Mouse (Mus musculus) kidney, postnatal 0 days (tissue): ENCODE measurements at regions not wholly inside any gene's neighbourhood (a gene's known extent, or its start where the extent isn't known, plus 50 kb on each side); places are given as distances from the start of the nearest gene placed in this dataset.

ENCODE experiments used
- ATAC-seq: fragments of 200-750 bp; cut with Nextera tagmentation; replicated peaks from 2 replicates; pipeline ENCODE4 v1.8.0; 2017; ENCODE audit warnings: low read depth, moderate number of reproducible peaks, moderate TSS enrichment, moderate library complexity; ENCODE audit not compliant: low FRiP score
- DNase-seq: peaks from one replicate; pipeline ENCODE4 v3.0.0-alpha.2; 2016; ENCODE audit warnings: low spot score
- H3K27ac ChIP-seq: fragments of 300-500 bp; sonication (generic); 2 replicates; pipeline ENCODE4 v1.5.1; 2014; ENCODE audit warnings: mild to moderate bottlenecking
- H3K27me3 ChIP-seq: fragments of 300-500 bp; sonication (generic); 2 replicates; pipeline ENCODE4 v1.6.1; 2014; ENCODE audit warnings: low read length, mixed read lengths; ENCODE audit not compliant: insufficient read depth
- H3K36me3 ChIP-seq: fragments of 300-500 bp; sonication (generic); 2 replicates; pipeline ENCODE4 v1.6.1; 2014; ENCODE audit warnings: low read length, mixed read lengths; ENCODE audit not compliant: insufficient read depth
- H3K4me1 ChIP-seq: fragments of 300-500 bp; sonication (generic); replicated peaks from 2 replicates; pipeline ENCODE4 v1.6.1; 2014; ENCODE audit warnings: antibody characterized with exemption, low read length, mixed read lengths; ENCODE audit not compliant: insufficient read depth
- H3K4me2 ChIP-seq: fragments of 300-500 bp; sonication (generic); 2 replicates; pipeline ENCODE4 v1.6.1; 2014; ENCODE audit warnings: mild to moderate bottlenecking, low read length, moderate library complexity, mixed read lengths
- H3K4me3 ChIP-seq: fragments of 300-500 bp; sonication (generic); replicated peaks from 2 replicates; pipeline ENCODE4 v1.5.1; 2014; ENCODE audit warnings: low read depth, low read length
- H3K9ac ChIP-seq: fragments of 300-500 bp; sonication (generic); 2 replicates; pipeline ENCODE4 v1.6.1; 2014; ENCODE audit warnings: low read depth, low read length
- H3K9me3 ChIP-seq: fragments of 300-500 bp; sonication (generic); replicated peaks from 2 replicates; pipeline ENCODE4 v1.6.1; 2016; ENCODE audit warnings: low read length, inconsistent platforms, mixed read lengths
- CTCF ChIP-seq: IDR thresholded peaks from 2 replicates; pipeline ENCODE4 v1.5.1; 2016; ENCODE audit warnings: antibody characterized with exemption, low read depth, mild to moderate bottlenecking, moderate library complexity
- WGBS: fragments of 180-500 bp; shearing (Covaris S2); extraction: QIAGEN DNeasy Blood & Tissue Kit; methylation state at CpG from one replicate; pipeline ENCODE4 v1.1.7; 2014; 5-methylcytosine and 5-hydroxymethylcytosine counted together

DNA sequence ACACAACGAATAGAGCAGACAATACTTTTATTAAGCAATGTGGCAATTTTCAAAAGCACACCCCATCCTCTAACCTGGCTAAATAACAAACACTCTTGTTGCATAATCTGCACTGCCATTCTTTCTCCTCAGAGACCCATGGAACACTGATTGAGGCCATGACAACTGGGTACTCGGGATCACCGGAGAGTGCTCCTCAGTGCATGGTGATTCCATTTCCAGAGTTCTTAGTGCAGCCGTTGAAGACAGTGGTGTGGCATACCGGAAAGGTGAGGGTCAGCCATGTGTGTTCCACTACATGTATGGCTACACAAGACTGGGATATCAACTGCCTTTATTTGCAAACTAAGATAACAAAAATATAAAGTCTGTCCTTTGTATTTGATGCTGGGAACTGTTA lies 264.4 kb downstream of the Btg1 start:
- H3K4me1 ChIP-seq, result 0 out of 2 replicates have a peak, but pooled peaks cover 5% of the 10 kb centered on the region
- H3K4me3 ChIP-seq, result no peak overlapping the region
- H3K27me3 ChIP-seq, result no peaks in the 10 kb centered on the region
- DNase-seq, result no peak
- no peak for ATAC-seq
- TF ChIP-seq CTCF, result no peak
- no peaks in the 10 kb centered on the region for H3K9me3 ChIP-seq
- WGBS, result 79% methylated on average over 5 of the region's 5 CpGs
- no peak overlapping the region for H3K4me2 ChIP-seq
- no peaks in the 10 kb centered on the region for H3K36me3 ChIP-seq
- no peak overlapping the region for H3K27ac ChIP-seq
- H3K9ac ChIP-seq, result no peak overlapping the region

DNA sequence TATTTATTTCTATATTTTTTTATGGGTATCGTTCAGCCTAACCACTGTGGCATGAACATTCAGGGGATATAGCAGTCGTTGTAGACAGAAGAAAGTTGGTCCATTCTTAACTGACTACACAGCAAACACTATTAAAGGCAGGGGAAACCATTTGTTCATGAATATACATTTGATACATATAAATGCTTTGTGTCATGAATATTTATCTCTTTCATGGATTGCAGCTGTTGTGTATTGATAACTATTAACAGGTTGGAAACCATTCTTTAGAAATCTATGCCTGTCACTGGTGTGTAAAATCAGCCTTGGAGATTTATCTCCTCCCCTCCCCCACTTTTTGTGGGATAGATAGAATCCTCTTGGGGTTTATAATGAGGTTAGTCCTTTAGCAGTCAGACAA lies 264.9 kb downstream of the Btg1 start:
- ATAC-seq (no peak), DNase-seq (no peak)
- WGBS, result 84% methylated on average over 2 of the region's 2 CpGs
- H3K9me3 ChIP-seq, result no peaks in the 10 kb centered on the region
- H3K4me1 ChIP-seq, result 0 out of 2 replicates have a peak, but pooled peaks cover 2% of the 10 kb centered on the region
- H3K27me3 ChIP-seq, result no peaks in the 10 kb centered on the region
- no peak overlapping the region for H3K4me3 ChIP-seq
- H3K4me2 ChIP-seq, result no peak overlapping the region
- TF ChIP-seq CTCF, result no peak
- no peaks in the 10 kb centered on the region for H3K36me3 ChIP-seq
- H3K9ac ChIP-seq, result no peak overlapping the region
- H3K27ac ChIP-seq, result no peak overlapping the region

DNA sequence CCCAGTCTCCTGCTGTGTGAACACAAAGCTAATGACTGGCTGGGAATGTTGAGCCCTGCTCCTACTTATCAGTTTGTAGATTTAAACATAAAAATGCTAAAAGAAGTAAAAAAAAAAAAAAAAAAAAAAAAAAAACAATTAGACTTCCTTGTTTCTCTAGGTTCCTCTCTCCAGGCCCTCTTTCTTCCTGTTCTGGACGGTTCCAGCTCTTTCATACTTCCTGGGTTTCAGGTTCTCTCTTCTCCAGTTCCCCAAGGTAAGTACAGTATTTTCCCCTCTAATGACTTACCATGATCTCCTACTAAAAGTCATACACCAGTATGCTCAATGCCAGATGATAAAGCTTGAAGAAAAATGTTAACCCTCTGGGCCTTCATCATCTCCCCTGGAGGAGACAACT lies 284.3 kb downstream of the Btg1 start:
- no peak overlapping the region for H3K9ac ChIP-seq
- no peaks in the 10 kb centered on the region for H3K4me1 ChIP-seq
- H3K9me3 ChIP-seq, result no peaks in the 10 kb centered on the region
- no peak for TF ChIP-seq CTCF
- H3K27ac ChIP-seq, result no peak overlapping the region
- no peak overlapping the region for H3K4me2 ChIP-seq
- no peak overlapping the region for H3K4me3 ChIP-seq
- DNase-seq, result no peak
- no peaks in the 10 kb centered on the region for H3K36me3 ChIP-seq
- 33% methylated on average over 1 of the region's 1 CpGs for WGBS
- no peak for ATAC-seq
- no peaks in the 10 kb centered on the region for H3K27me3 ChIP-seq

DNA sequence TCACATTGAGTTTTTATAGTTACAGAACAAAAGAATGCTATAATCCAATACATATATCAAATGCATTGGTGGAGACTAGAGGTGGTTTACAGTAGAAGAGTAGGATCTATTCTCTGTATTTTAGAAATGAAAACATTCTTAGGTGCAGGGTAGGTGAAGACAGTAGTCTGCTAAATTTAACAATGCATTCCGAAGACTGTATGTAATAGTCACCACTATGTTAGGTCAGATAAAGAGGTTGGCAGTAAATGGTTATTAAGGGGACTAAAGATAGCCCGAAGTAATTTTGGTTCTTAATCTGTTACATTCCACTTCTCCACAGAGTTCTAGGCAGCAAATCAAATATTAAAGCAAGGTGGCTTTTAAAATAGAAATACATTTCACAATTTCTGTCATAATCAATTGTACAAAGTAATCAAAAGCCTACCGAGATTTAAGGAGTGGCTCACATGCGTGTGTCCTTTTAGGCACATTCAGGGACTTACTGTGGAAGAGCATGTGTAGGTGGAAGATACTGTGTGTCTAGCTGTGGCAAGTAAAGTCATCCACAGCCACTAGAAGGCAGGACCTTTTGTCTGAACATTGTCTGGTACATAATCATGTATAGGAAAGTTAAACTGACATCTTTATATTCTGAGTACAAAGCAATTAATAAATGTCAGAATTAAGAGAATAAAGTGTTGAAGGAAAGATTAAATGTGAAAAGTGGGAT lies 288.4 kb downstream of the Btg1 start:
- Histone ChIP-seq H3K4me1 (no peaks in the 10 kb centered on the region), H3K4me3 (no peak overlapping the region), H3K9ac (no peak overlapping the region), H3K9me3 (no peaks in the 10 kb centered on the region), H3K36me3 (no peaks in the 10 kb centered on the region), H3K27ac (no peak overlapping the region), H3K27me3 (no peaks in the 10 kb centered on the region), H3K4me2 (no peak overlapping the region)
- DNase-seq (no peak), ATAC-seq (no peak)
- WGBS, result 89% methylated on average over 4 of the region's 4 CpGs
- no peak for TF ChIP-seq CTCF

DNA sequence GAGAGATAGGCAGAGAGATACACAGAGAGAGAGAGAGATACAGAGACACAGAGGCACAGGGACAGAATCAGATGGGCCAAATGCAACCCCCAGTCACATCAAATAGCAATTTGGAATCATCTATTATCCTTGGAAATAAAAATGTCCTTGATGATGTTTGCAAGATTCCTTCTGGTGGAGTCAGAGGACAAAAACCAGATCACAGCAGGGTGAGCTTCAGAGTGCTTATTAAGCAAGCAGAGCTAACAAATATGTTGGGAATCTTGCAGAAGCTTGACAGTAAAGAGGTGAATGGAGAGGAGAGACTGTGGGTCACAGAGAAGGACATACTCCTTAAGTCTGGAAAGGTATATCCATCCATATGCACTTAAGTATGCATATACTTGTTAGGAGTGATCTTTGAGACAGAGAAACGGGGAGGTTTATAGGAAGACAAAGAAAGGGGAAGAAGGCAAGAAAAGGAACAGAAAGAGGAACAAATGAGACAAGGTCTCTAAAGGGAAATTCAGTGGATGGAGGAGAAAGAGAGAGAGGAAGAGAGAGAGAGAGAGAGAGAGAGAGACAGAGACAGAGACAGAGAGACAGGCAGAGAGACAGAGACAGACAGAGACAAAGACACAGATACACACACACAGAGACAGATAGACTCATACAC lies 293.0 kb downstream of the Btg1 start:
- peak; percentile 27 for DNase-seq
- no peaks in the 10 kb centered on the region for H3K36me3 ChIP-seq
- no peak overlapping the region for H3K27ac ChIP-seq
- no peak overlapping the region for H3K4me2 ChIP-seq
- H3K4me1 ChIP-seq, result no peaks in the 10 kb centered on the region
- H3K4me3 ChIP-seq, result no peak overlapping the region
- ATAC-seq, result no peak
- WGBS, result 78% methylated on average over 1 of the region's 1 CpGs
- no peaks in the 10 kb centered on the region for H3K27me3 ChIP-seq
- TF ChIP-seq CTCF, result no peak
- H3K9me3 ChIP-seq, result no peaks in the 10 kb centered on the region
- no peak overlapping the region for H3K9ac ChIP-seq

DNA sequence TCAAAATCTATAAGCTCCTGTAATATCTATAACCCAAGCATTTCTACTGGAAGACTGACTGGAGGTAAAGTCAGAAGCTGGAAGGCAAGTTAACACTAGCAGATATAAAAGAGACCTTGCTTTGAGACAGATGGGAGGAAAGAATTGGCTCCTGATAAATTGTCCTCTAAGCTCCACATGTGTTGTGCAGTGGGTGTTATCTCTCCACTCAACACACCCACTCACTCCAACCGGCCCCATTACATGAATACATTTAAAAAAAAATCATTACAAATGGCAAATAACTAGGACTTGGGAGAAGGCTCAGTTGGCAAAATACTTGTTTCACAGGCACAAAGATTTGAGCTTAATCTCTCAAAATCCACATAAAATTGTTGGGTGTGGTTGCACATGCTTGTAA lies 304.4 kb downstream of the Btg1 start:
- Histone ChIP-seq H3K27ac (no peak overlapping the region), H3K9ac (no peak overlapping the region), H3K4me3 (no peak overlapping the region), H3K27me3 (no peaks in the 10 kb centered on the region), H3K9me3 (no peaks in the 10 kb centered on the region), H3K4me1 (no peaks in the 10 kb centered on the region), H3K4me2 (no peak overlapping the region), H3K36me3 (no peaks in the 10 kb centered on the region)
- WGBS, result 79% methylated on average over 1 of the region's 1 CpGs
- no peak for TF ChIP-seq CTCF
- ATAC-seq (no peak), DNase-seq (no peak)
